ENCODE assay signal across 23 mouse cellular contexts in the genomic region with DNA sequence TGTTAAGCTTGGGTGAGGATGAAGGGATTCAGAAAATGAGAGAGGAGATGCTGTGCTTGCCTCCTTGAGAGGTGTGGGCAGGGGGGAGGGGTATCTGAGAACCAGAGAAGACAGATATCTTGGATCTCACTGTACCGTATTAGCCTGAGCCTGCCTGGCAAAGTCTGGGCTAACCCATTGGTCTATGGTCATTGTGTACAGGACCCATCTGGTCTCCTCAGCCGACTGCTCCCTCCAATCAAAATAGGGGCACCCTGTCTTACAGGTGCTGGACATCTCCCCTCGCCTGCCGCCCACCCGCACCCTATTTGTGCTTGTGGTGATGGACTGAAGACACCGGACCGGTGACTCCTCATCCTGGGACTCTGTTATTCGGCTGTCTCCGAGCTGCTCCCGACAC. TPM values are rescaled to one million over a fixed set of nuclear protein-coding genes. Genes with fewer than 3 reads are reported as not detected.
DNase-seq lines count a peak whose midpoint lies in the region; ATAC-seq and TF ChIP-seq lines count a peak whose summit lies in the region.
"Had no signal": no experiment of that assay in that cellular context is flagged by ENCODE, and none has a peak within 500 bp of the region (broad histone marks: within the 10 kb centered on the region; RNA-seq: fewer than 3 reads in every experiment).

No protein-coding gene starts in this region.

- no peak for TF ChIP-seq CTCF in gastrocnemius, adult 2 months (IDR thresholded peaks at IDR 0.05)
- no peak for TF ChIP-seq CTCF in intestine, postnatal 0 days (IDR thresholded peaks at IDR 0.05; ENCODE audit: low read depth)

- no peaks in the 10 kb centered on the region for H3K27me3 ChIP-seq in intestine, embryonic 15.5 days (replicated peaks)
- H3K27me3 ChIP-seq in intestine, postnatal 0 days (replicated peaks; ENCODE audit: control insufficient read depth, insufficient read depth, low read length) = no peaks in the 10 kb centered on the region
- no peaks in the 10 kb centered on the region for H3K27me3 ChIP-seq in lung, embryonic 15.5 days
- H3K27me3 ChIP-seq in limb, embryonic 10.5 days (ENCODE audit: low read depth, poor library complexity, severe bottlenecking) = no peaks in the 10 kb centered on the region
- H3K27me3 ChIP-seq: forebrain, embryonic 12.5 days; liver, embryonic 12.5 days; Patski had no signal

- H3K27ac ChIP-seq in gastrocnemius, adult 2 months = 0 out of 2 replicates have a peak overlapping the region, but pooled peaks have one; percentile 20
- peak overlapping the region; percentile 71 for H3K27ac ChIP-seq in intestine, embryonic 15.5 days
- no peak overlapping the region for H3K27ac ChIP-seq in intestine, postnatal 0 days (ENCODE audit: low read depth, low read length)
- H3K27ac ChIP-seq in lung, embryonic 15.5 days = peak overlapping the region; percentile 93
- H3K27ac ChIP-seq in limb, embryonic 10.5 days = 0 out of 2 replicates have a peak overlapping the region, but pooled peaks have one; percentile 37
- H3K27ac ChIP-seq: forebrain, embryonic 12.5 days; hindbrain, embryonic 10.5 days; hindbrain, postnatal 0 days; left cerebral cortex, adult 2 months; liver, embryonic 12.5 days had no signal

- no peak for ATAC-seq in intestine, embryonic 15.5 days
- no peak for ATAC-seq in intestine, postnatal 0 days
- peak; percentile 21; the same call in 1 of the 2 replicates for ATAC-seq in lung, embryonic 15.5 days (ENCODE audit: borderline replicate concordance, extremely low read depth, low FRiP score, low TSS enrichment)
- ATAC-seq: hindbrain, postnatal 0 days; liver, embryonic 12.5 days; Patski had no signal

- WGBS in intestine, embryonic 15.5 days = 93% methylated on average over 10 of the region's 10 CpGs
- WGBS in intestine, postnatal 0 days = 93% methylated on average over 10 of the region's 10 CpGs
- 63% methylated on average over 10 of the region's 10 CpGs for WGBS in lung, embryonic 15.5 days
- 93% methylated on average over 10 of the region's 10 CpGs for WGBS in limb, embryonic 10.5 days

- no peak for DNase-seq in gastrocnemius, adult 2 months
- DNase-seq in gastrocnemius, postnatal 25 days = no peak
- DNase-seq in lung, postnatal 4 days = no peak
- no peak for DNase-seq in limb, embryonic 10.5 days (ENCODE audit: low spot score)
- DNase-seq in cerebellum, postnatal 4 days (ENCODE audit: low spot score in 2 of 2) = no peak
- DNase-seq: adrenal gland, adult 8-10 months; cerebellum, adult 8-10 months; left cerebral cortex, postnatal 4 days; right cerebral cortex, postnatal 25 days; thymus, postnatal 36 days had no signal

- H3K4me3 ChIP-seq in gastrocnemius, adult 2 months = no peak overlapping the region
- no peak overlapping the region for H3K4me3 ChIP-seq in intestine, embryonic 15.5 days (replicated peaks)
- no peak overlapping the region for H3K4me3 ChIP-seq in intestine, postnatal 0 days (ENCODE audit: low read depth, low read length)
- H3K4me3 ChIP-seq in lung, embryonic 15.5 days = peak overlapping the region; percentile 5; the same call in 1 of the 2 replicates
- no peak overlapping the region for H3K4me3 ChIP-seq in limb, embryonic 10.5 days
- H3K4me3 ChIP-seq: forebrain, embryonic 12.5 days; hindbrain, embryonic 10.5 days; left cerebral cortex, adult 2 months; liver, embryonic 12.5 days had no signal

- intact Hi-C loops in gastrocnemius, adult 2 months (cut with DNase I) = no loop called here

- H3K9ac ChIP-seq in intestine, embryonic 15.5 days = no peak overlapping the region
- H3K9ac ChIP-seq in intestine, postnatal 0 days (ENCODE audit: low read depth, low read length) = no peak overlapping the region
- H3K9ac ChIP-seq in lung, embryonic 15.5 days = 0 out of 2 replicates have a peak overlapping the region, but pooled peaks have one; percentile 13
- H3K9ac ChIP-seq: forebrain, embryonic 12.5 days; liver, embryonic 12.5 days had no signal

- H3K4me1 ChIP-seq in intestine, embryonic 15.5 days (replicated peaks) = peaks cover 33% of the 10 kb centered on the region
- H3K4me1 ChIP-seq in intestine, postnatal 0 days (replicated peaks; ENCODE audit: control insufficient read depth, insufficient read depth, low read length) = no peaks in the 10 kb centered on the region
- peaks cover 33% of the 10 kb centered on the region for H3K4me1 ChIP-seq in lung, embryonic 15.5 days
- peaks cover 44% of the 10 kb centered on the region for H3K4me1 ChIP-seq in limb, embryonic 10.5 days

- no peaks in the 10 kb centered on the region for H3K9me3 ChIP-seq in intestine, embryonic 15.5 days
- no peaks in the 10 kb centered on the region for H3K9me3 ChIP-seq in intestine, postnatal 0 days (ENCODE audit: control insufficient read depth)
- H3K9me3 ChIP-seq in lung, embryonic 15.5 days = no peaks in the 10 kb centered on the region
- H3K9me3 ChIP-seq in limb, embryonic 10.5 days (replicated peaks) = no peaks in the 10 kb centered on the region
- H3K9me3 ChIP-seq: forebrain, embryonic 12.5 days; hindbrain, embryonic 10.5 days; liver, embryonic 12.5 days had no signal

- H3K36me3 ChIP-seq in intestine, embryonic 15.5 days = peaks cover 10% of the 10 kb centered on the region
- H3K36me3 ChIP-seq in intestine, postnatal 0 days (ENCODE audit: control insufficient read depth, insufficient read depth) = peaks cover 9% of the 10 kb centered on the region
- peaks cover 11% of the 10 kb centered on the region for H3K36me3 ChIP-seq in lung, embryonic 15.5 days
- peaks cover 24% of the 10 kb centered on the region for H3K36me3 ChIP-seq in limb, embryonic 10.5 days

- H3K4me2 ChIP-seq in intestine, embryonic 15.5 days (replicated peaks) = no peak overlapping the region
- H3K4me2 ChIP-seq in intestine, postnatal 0 days (replicated peaks; ENCODE audit: low read depth) = no peak overlapping the region
- peak overlapping the region; percentile 51 for H3K4me2 ChIP-seq in lung, embryonic 15.5 days
- H3K4me2 ChIP-seq: forebrain, embryonic 12.5 days; heart, embryonic 11.5 days; liver, embryonic 12.5 days had no signal

RNA-seq across cellular contexts. Expression of gene 6030408B16Rik, which starts 2.6 kb away (rescaled TPM):
- total RNA-seq in gastrocnemius, adult 2 months (2021) = under 1 TPM; 0.20 to 0.36 TPM
- total RNA-seq in gastrocnemius, postnatal 25 days (2021) = under 1 TPM; 0.31 to 0.32 TPM
- polyA plus RNA-seq in intestine, embryonic 15.5 days (2015; fragmentation: Nextera tagmentation; extraction: Ambion mirVana) = 4.1 TPM in 2 replicates
- 0.48 and 0.77 TPM in 2 replicates for polyA plus RNA-seq in intestine, postnatal 0 days (2015; fragmentation: Nextera tagmentation; extraction: Ambion mirVana)
- polyA plus RNA-seq in lung, embryonic 15.5 days (2015; fragmentation: Nextera tagmentation; extraction: Ambion mirVana) = 48.1 and 50.0 TPM in 2 replicates
- 1.8 and 4.1 TPM in 2 replicates for polyA plus RNA-seq in limb, embryonic 10.5 days (2016; fragmentation: Nextera tagmentation; extraction: Ambion mirVana)
- total RNA-seq: gastrocnemius, adult 8-10 months; hindbrain, postnatal 0 days; megakaryocyte-erythroid progenitor cell, adult 5-6 weeks; midbrain, postnatal 0 days had no signal
- polyA plus RNA-seq: Patski had no signal

RNA-seq across cellular contexts. Expression of gene Atg101, which starts 11.5 kb away (rescaled TPM):
- total RNA-seq in gastrocnemius, adult 2 months (2021) = 10 to 100 TPM; 23.7 to 32.4 TPM
- 10 to 100 TPM; 22.3 to 31.3 TPM for total RNA-seq in gastrocnemius, postnatal 25 days (2021)
- 61.1 and 62.0 TPM in 2 replicates for polyA plus RNA-seq in intestine, embryonic 15.5 days (2015; fragmentation: Nextera tagmentation; extraction: Ambion mirVana)
- polyA plus RNA-seq in intestine, postnatal 0 days (2015; fragmentation: Nextera tagmentation; extraction: Ambion mirVana) = 46.5 and 50.9 TPM in 2 replicates
- 74.5 and 76.8 TPM in 2 replicates for polyA plus RNA-seq in lung, embryonic 15.5 days (2015; fragmentation: Nextera tagmentation; extraction: Ambion mirVana)
- polyA plus RNA-seq in limb, embryonic 10.5 days (2016; fragmentation: Nextera tagmentation; extraction: Ambion mirVana) = 92.3 and 97.5 TPM in 2 replicates

RNA-seq across cellular contexts. Expression of gene Nr4a1, which starts 41.5 kb away (rescaled TPM):
- total RNA-seq in gastrocnemius, adult 2 months (2021) = 100 to 1,000 TPM; 143 to 146 TPM
- 10 to 100 TPM; 52.2 to 90.7 TPM for total RNA-seq in gastrocnemius, postnatal 25 days (2021)
- 7.9 and 8.9 TPM in 2 replicates for polyA plus RNA-seq in intestine, embryonic 15.5 days (2015; fragmentation: Nextera tagmentation; extraction: Ambion mirVana)
- polyA plus RNA-seq in intestine, postnatal 0 days (2015; fragmentation: Nextera tagmentation; extraction: Ambion mirVana) = 5.9 and 10.0 TPM in 2 replicates
- 9.2 and 9.9 TPM in 2 replicates for polyA plus RNA-seq in lung, embryonic 15.5 days (2015; fragmentation: Nextera tagmentation; extraction: Ambion mirVana)
- polyA plus RNA-seq in limb, embryonic 10.5 days (2016; fragmentation: Nextera tagmentation; extraction: Ambion mirVana) = 4.1 and 7.1 TPM in 2 replicates
